Mouse (Mus musculus) midbrain, embryonic 10.5 days (tissue): ENCODE measurements at regions not wholly inside any gene's neighbourhood (a gene's known extent, or its start where the extent isn't known, plus 50 kb on each side); places are given as distances from the start of the nearest gene placed in this dataset.

Experiments
- DNase-seq: peaks from one replicate; pipeline ENCODE4 v3.0.0-alpha.2; 2017; ENCODE audit warnings: low spot score
- H3K27ac ChIP-seq: fragments of 300-500 bp; sonication (generic); replicated peaks from 2 replicates; pipeline ENCODE4 v1.5.1; 2016; ENCODE audit warnings: mild to moderate bottlenecking
- H3K27me3 ChIP-seq: fragments of 300-500 bp; sonication (generic); 2 replicates; pipeline ENCODE4 v1.6.1; 2016; ENCODE audit warnings: low read depth, mild to moderate bottlenecking; ENCODE audit not compliant: poor library complexity, severe bottlenecking
- H3K36me3 ChIP-seq: fragments of 300-500 bp; sonication (generic); 2 replicates; pipeline ENCODE4 v1.6.1; 2016; ENCODE audit warnings: mild to moderate bottlenecking, moderate library complexity
- H3K4me1 ChIP-seq: fragments of 300-500 bp; sonication (generic); 2 replicates; pipeline ENCODE4 v1.6.1; 2016
- H3K4me3 ChIP-seq: fragments of 300-500 bp; sonication (generic); 2 replicates; pipeline ENCODE4 v1.5.1; 2016; ENCODE audit warnings: mild to moderate bottlenecking, moderate library complexity
- H3K9me3 ChIP-seq: fragments of 300-500 bp; sonication (generic); replicated peaks from 2 replicates; pipeline ENCODE4 v1.6.1; 2016; ENCODE audit warnings: mild to moderate bottlenecking
- WGBS: fragments of 180-500 bp; shearing (Covaris S2); methylation state at CpG from one replicate; pipeline ENCODE4 v1.1.7; 2016; 5-methylcytosine and 5-hydroxymethylcytosine counted together

GRCm38 (mm10) chr4:95105424-95105823 is 53.4 kb upstream of the Jun start:
- H3K9me3 ChIP-seq, result no peaks in the 10 kb centered on the region
- peak overlapping the region; percentile 72 for H3K27ac ChIP-seq
- DNase-seq, result no peak
- peaks cover 34% of the 10 kb centered on the region for H3K4me1 ChIP-seq
- 47% methylated on average over 3 of the region's 3 CpGs for WGBS
- no peak overlapping the region for H3K4me3 ChIP-seq
- no peaks in the 10 kb centered on the region for H3K36me3 ChIP-seq
- peaks cover 14% of the 10 kb centered on the region for H3K27me3 ChIP-seq

- Histone ChIP-seq H3K27me3 (peaks cover 14% of the 10 kb centered on the region), H3K36me3 (no peaks in the 10 kb centered on the region), H3K4me3 (no peak overlapping the region), H3K9me3 (no peaks in the 10 kb centered on the region; the same call in 1 of the 2 replicates), H3K4me1 (peaks cover 34% of the 10 kb centered on the region), H3K27ac (peak overlapping the region; percentile 72)
- 48% methylated on average over 16 of the region's 16 CpGs for WGBS
- no peak for DNase-seq
Observed at GRCm38 (mm10) chr4:95105926-95106622, 54.1 kb upstream of the Jun start.

GRCm38 (mm10) chr4:95106881-95107665 is 55.1 kb upstream of the Jun start:
- Histone ChIP-seq H3K27ac (no peak overlapping the region), H3K4me3 (no peak overlapping the region), H3K36me3 (no peaks in the 10 kb centered on the region), H3K9me3 (no peaks in the 10 kb centered on the region; the same call in 1 of the 2 replicates), H3K27me3 (peaks cover 14% of the 10 kb centered on the region), H3K4me1 (peaks cover 34% of the 10 kb centered on the region)
- 77% methylated on average over 10 of the region's 10 CpGs for WGBS
- no peak for DNase-seq

- H3K9me3 ChIP-seq, result no peaks in the 10 kb centered on the region; the same call in 1 of the 2 replicates
- H3K27me3 ChIP-seq, result peaks cover 14% of the 10 kb centered on the region
- H3K27ac ChIP-seq, result no peak overlapping the region
- 55% methylated on average over 6 of the region's 6 CpGs for WGBS
- H3K4me1 ChIP-seq, result peaks cover 34% of the 10 kb centered on the region
- H3K36me3 ChIP-seq, result no peaks in the 10 kb centered on the region
- no peak for DNase-seq
- H3K4me3 ChIP-seq, result no peak overlapping the region
Observed at GRCm38 (mm10) chr4:95108811-95109210, 56.8 kb upstream of the Jun start.

- peaks cover 27% of the 10 kb centered on the region for H3K4me1 ChIP-seq
- 0 out of 2 replicates have a peak, but pooled peaks cover 7% of the 10 kb centered on the region for H3K27me3 ChIP-seq
- DNase-seq, result no peak
- H3K27ac ChIP-seq, result no peak overlapping the region
- no peaks in the 10 kb centered on the region for H3K36me3 ChIP-seq
- 89% methylated on average over 8 of the region's 8 CpGs for WGBS
- H3K4me3 ChIP-seq, result no peak overlapping the region
- H3K9me3 ChIP-seq, result no peaks in the 10 kb centered on the region; the same call in 1 of the 2 replicates
Observed at GRCm38 (mm10) chr4:95110828-95111227, 58.8 kb upstream of the Jun start.

GRCm38 (mm10) chr4:95117158-95117681 is 65.2 kb upstream of the Jun start:
- H3K4me3 ChIP-seq, result no peak overlapping the region
- no peaks in the 10 kb centered on the region for H3K36me3 ChIP-seq
- no peaks in the 10 kb centered on the region for H3K9me3 ChIP-seq
- DNase-seq, result no peak
- WGBS, result 50% methylated on average over 5 of the region's 5 CpGs
- H3K27me3 ChIP-seq, result no peaks in the 10 kb centered on the region
- H3K4me1 ChIP-seq, result 0 out of 2 replicates have a peak, but pooled peaks cover 3% of the 10 kb centered on the region
- H3K27ac ChIP-seq, result no peak overlapping the region

- Histone ChIP-seq H3K4me3 (no peak overlapping the region), H3K9me3 (no peaks in the 10 kb centered on the region), H3K27ac (no peak overlapping the region), H3K27me3 (no peaks in the 10 kb centered on the region), H3K4me1 (0 out of 2 replicates have a peak, but pooled peaks cover 3% of the 10 kb centered on the region), H3K36me3 (no peaks in the 10 kb centered on the region)
- no peak for DNase-seq
- WGBS, result 91% methylated on average over 1 of the region's 1 CpGs
Observed at GRCm38 (mm10) chr4:95120876-95121275, 68.9 kb upstream of the Jun start.

- Histone ChIP-seq H3K36me3 (no peaks in the 10 kb centered on the region), H3K9me3 (no peaks in the 10 kb centered on the region), H3K4me3 (no peak overlapping the region), H3K4me1 (no peaks in the 10 kb centered on the region), H3K27ac (no peak overlapping the region), H3K27me3 (no peaks in the 10 kb centered on the region)
- WGBS, result 88% methylated on average over 1 of the region's 1 CpGs
- DNase-seq, result no peak
Observed at GRCm38 (mm10) chr4:95125346-95125745, 73.3 kb upstream of the Jun start.

- Histone ChIP-seq H3K4me3 (no peak overlapping the region), H3K36me3 (no peaks in the 10 kb centered on the region), H3K27ac (no peak overlapping the region), H3K9me3 (no peaks in the 10 kb centered on the region), H3K4me1 (no peaks in the 10 kb centered on the region), H3K27me3 (no peaks in the 10 kb centered on the region)
- 86% methylated on average over 2 of the region's 2 CpGs for WGBS
- no peak for DNase-seq
Observed at GRCm38 (mm10) chr4:95127970-95128369, 75.9 kb upstream of the Jun start.

- Histone ChIP-seq H3K9me3 (no peaks in the 10 kb centered on the region), H3K27me3 (peaks cover 11% of the 10 kb centered on the region; the same call in 1 of the 2 replicates), H3K4me1 (peaks cover 45% of the 10 kb centered on the region), H3K36me3 (no peaks in the 10 kb centered on the region), H3K27ac (no peak overlapping the region), H3K4me3 (no peak overlapping the region)
- 31% methylated on average over 3 of the region's 3 CpGs for WGBS
- no peak for DNase-seq
Observed at GRCm38 (mm10) chr4:95133815-95134214, 81.8 kb upstream of the Jun start.

- H3K27me3 ChIP-seq, result peaks cover 11% of the 10 kb centered on the region; the same call in 1 of the 2 replicates
- peaks cover 46% of the 10 kb centered on the region for H3K4me1 ChIP-seq
- WGBS, result 13% methylated on average over 5 of the region's 5 CpGs
- no peak overlapping the region for H3K27ac ChIP-seq
- H3K4me3 ChIP-seq, result no peak overlapping the region
- no peaks in the 10 kb centered on the region for H3K9me3 ChIP-seq
- DNase-seq, result no peak
- no peaks in the 10 kb centered on the region for H3K36me3 ChIP-seq
Observed at GRCm38 (mm10) chr4:95134611-95135010, 82.6 kb upstream of the Jun start.

GRCm38 (mm10) chr4:95137413-95138143 is 85.6 kb upstream of the Jun start:
- Histone ChIP-seq H3K4me1 (peaks cover 46% of the 10 kb centered on the region), H3K27ac (peak overlapping the region; percentile 74), H3K4me3 (no peak overlapping the region), H3K36me3 (no peaks in the 10 kb centered on the region), H3K9me3 (no peaks in the 10 kb centered on the region), H3K27me3 (peaks cover 11% of the 10 kb centered on the region; the same call in 1 of the 2 replicates)
- WGBS, result 38% methylated on average over 12 of the region's 12 CpGs
- peak; percentile 62 for DNase-seq
